Mouse (Mus musculus) left cerebral cortex, adult 11 months (tissue): ENCODE measurements around the gene Stpg1.
A peak's percentile ranks its signal among the peaks of the same experiment; 100 is the strongest.

Experiments
- DNase-seq: peaks from one replicate; pipeline ENCODE4 v3.0.0; 2022; ENCODE audit warnings: low spot score

Gene Stpg1

DNA sequence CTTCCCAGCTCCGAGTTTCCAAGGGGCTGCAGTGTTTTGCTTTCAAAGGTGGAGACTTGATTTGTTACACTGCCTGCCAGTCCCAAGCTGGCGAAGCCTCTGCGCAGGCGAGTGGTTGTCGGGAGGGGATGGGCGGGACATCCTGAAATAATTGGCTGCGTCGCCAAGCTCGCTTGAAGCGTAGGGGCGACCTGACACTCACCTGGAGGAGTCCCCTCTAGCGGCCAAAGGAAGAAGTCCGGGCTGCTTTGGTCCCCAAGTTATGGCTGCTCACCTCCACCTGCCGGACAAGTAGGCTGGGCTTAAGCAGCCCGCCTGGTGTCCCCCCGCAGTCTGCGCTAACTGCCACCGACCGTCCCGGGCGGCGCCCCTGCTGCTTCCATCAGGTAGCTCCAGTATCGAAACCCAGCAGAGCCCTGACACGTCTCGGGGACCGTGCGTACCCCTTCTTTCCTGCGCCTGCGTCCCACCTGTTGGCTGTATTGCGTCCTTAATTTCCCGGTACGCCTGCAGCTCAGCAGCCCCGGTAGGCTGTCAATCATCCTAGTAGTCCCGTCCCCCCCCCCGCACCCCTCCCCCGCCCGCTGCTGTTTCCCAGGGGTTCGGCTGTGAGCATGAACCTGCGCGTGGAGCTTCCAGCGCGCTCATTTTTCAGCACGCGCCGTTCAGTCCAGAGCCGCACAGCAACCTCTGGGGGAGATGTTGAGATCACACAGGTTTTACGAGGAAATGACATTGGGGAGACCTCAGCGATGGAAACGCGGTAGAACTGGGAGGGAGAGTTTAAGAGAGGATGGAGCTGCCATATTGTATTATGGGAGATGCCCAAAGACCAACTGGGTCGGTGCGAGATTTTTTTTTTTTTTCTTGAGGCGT lies at the start of gene Stpg1, which contains the start of gene Nipal3:
Stpg1 (plus strand) TSS at position 270 of the 876 bp plus-strand sequence.
Nipal3 (minus strand) TSS at position 518 of the 876 bp plus-strand sequence.
- peak; percentile 83 for DNase-seq

DNA sequence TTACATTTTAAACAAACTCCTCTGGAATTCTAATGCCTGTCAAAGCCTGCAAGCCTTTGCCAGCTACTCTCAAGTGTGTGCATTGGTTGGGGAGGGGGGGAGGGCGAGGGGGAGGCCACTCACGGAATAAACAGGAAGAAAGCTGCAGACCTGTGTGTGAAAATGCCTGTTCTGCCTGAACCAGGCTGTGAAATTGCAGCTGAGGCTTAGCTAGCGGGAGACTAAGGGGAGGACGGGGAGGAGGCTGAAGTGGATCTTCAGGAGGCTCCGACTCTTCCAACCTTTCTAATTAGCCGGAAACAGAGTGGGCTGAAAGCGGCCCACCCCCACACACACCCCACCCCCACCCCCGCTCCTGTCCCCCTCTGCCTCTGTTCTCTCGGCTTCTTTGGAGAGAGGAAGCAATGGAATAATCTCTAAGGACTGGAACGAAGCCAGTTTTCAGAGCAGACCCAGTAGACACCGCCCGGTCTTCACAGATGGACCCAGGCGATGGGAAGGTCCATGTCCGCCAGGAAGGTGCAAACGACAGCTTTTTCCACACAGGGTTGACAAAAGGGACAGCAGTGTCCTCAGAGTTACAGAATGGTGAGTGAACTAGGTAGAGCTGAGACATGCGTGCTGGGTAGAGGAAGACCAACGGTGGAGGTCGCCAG lies 43.1 kb upstream of the Stpg1 start:
- DNase-seq, result no peak

DNA sequence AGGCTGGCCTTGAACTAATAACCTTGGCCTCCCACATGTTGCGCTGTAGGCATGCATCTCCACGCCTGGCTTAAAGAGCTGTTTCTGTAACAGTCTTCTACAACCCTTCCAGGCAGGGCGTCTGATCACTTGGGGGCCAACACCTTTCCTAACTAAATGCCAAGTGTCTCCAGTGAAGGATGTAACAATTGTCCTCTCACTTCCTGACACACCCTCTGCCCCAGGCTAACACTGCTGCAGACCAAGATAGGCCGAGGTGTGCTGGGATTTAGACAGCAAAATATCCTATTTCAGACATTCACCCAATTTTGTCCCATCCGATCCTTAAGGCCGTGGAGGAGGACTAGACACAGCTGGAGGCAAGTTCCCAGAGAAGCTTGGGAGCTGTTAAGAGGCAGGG lies 41.4 kb upstream of the Stpg1 start:
- DNase-seq, result no peak

DNA sequence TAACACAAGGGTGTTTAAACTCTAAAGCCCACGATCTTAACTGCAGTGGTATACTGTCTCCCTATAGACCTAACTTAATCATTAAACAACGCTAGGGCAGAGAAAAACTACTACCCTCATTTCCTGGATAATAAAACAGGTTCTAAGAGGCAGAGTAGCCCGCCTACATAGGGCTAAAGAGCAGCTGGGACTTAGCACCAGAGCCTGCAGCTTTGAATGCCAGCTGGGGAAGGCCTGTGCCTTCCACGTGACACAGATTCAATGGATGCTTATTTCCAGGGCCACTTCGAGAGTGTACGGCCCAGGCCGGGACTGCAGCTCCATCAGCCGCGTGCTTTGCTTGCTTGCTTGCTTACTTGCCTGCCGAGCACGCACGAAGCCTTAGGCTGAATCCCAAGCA lies 41.0 kb upstream of the Stpg1 start:
- no peak for DNase-seq

DNA sequence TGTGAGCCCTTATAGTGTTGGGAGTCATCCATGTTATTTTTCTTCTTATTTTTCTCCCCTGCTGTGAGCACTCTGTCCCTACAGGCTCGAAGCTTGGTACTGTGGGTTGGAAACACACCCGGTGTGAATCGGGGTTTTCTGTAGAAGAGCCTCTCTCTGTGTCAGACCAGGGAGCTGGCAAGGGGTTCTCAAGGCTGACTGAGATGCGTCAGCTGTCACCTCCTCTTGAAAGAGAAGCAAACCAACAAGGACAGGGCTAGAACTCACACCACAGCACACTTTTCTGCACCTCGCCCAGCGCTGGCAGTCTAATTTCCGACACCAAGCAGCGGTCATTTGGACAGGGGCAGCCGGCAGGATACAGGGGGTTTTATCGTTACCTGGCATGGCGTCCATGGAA lies 31.2 kb upstream of the Stpg1 start:
- DNase-seq, result no peak

DNA sequence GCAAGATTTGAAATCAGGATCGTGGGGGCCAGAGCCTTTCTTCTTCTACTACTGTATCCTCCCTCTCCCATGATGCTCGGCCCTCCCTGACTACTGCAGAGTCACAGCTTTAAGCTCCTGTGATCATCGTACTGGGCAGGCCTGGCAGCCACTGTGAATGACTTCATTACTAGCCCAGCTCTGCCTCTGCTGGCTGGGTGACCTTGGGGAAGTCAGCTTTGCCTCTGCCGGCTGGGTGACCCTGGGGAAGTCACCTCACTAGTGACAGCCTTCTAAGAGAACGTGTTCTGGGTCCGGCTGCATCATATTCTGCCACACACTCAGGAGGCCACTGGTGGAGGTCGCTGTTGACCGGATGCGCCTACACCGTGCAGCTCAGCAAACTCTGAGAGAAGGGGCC lies 16.7 kb upstream of the Stpg1 start:
- no peak for DNase-seq

DNA sequence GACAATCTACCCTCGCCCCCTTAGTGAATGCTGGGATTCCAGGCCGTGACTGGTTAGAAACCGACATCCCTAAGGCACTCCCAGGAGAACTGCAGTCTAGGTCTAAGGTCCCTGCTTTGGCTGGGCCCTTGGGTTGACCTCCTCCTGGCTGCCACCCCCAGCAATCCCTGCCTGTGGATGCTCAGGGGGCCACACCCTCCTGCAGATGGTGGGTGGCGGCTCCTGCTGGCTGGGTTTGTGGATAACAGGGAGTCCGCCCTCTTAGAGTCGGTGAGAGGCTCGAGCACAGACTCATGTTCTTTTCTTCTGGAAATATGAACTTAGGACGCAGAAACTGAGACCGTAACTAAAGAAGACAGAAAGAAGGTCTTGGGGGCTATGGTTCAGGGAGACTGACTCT lies 14.2 kb upstream of the Stpg1 start:
- DNase-seq, result no peak

DNA sequence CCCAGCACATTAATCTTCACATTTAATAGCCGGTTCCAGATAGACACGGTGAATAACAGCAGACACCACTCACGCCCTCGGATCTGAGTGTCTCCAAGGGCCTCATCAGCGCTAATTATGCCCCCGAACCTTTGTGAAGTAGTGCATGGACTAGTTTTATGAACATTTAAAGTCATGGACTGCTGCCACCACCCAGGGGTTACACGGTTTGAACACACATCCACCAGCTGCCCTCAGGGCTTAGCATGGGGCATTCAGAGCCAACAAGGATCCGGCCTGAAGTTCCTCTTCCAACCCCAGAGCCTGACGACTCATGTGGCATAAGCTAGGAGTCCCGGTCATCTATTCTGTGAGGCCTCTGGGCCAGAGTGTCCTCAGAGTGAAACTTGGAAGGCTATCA lies 9.5 kb upstream of the Stpg1 start:
- no peak for DNase-seq

DNA sequence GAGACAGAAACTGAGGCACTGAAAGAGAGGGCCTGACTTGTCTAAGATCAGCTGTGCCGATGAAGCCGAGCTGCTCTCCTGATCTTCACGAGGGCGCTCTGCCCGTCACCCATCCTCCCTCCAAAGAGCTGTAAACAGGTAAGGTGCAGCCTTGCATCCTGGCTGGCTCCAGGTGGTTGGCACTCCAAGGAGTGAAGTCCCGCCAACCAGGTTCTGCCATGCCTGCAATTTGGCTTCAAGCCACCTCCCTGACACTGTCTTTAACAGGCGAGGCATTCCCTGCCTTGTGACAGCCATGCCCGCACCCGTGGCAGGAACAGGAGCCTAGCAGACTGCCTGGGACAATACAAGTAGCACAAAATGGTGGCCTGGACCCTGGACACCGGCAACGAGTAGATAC lies 8.2 kb upstream of the Stpg1 start:
- DNase-seq, result no peak

DNA sequence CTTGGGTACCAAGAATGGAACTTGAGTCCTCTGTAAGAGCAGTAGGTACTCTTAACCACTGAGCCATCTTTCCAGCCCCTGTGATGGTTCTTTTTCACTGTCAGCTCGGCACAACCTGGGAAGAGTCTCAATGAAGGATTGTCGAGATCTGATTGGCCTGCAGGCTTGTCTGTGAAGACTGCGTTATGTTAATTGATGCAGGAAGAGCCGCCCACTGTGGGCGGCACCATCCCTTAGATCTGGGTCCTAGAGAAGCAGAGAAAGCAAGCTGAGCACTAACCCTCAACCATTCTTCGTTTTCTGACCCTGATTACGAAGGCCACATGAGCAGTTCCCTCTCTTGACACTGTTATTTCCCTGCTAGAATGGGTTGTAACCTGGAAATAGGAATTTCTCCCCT lies 5.3 kb upstream of the Stpg1 start:
- no peak for DNase-seq

DNA sequence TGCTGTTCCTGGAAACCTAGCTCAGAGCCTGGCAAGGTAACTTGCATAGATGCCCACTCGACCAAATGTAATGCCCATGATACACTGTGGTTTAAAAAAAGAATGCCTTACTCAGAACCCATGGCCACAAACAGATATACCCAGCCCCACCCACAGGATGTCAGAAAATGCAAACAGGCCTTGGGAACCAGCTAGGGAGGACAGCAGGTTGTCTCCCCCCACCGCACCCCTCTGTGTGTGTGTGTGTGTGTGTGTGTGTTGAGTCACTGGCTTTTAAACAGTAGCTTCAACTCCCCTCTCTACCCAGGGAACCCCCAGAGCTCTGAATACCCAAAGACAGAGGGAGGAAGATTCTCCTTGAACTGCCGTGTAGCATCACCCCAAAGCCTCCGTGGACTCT lies 1.3 kb upstream of the Stpg1 start:
- no peak for DNase-seq

DNA sequence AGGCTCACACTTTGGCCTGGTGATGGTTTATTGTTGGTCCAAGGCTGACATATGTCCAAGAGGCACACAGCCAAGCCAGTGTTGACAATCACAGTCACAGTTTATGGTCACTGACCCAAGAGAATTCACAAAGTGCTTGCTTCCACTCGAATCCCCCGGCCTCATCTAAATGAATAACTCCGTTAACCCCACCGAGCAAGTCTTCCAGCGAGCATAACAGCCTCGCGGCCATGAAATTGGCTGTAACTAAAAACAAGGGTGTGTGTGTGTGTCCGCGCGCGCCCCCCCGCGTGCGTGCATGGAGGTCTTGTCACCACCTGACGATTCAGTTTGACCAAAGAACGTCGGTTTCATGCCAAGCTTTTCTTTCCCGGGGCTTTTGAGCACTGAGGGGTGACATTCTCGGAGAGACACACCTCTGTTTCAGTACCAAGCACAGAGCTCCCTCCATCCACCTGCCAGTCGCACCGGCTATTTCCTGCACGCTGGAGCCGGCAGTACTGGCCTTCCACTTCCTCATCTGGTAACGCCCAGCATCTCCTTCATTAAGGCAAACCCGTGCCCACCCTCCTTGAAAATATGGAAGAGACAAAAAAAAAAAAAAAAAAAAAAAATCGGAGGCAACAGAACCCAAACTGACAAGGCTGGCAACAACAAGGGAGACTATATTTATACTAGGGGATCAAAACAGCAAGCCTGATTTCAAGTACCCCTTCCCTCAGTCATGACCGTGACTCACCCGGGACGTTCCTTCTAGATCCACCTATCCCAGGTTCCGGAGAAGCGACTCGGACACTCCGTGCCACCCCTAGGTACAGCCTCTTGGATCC lies 684 bp upstream of the Stpg1 start:
- DNase-seq, result no peak

DNA sequence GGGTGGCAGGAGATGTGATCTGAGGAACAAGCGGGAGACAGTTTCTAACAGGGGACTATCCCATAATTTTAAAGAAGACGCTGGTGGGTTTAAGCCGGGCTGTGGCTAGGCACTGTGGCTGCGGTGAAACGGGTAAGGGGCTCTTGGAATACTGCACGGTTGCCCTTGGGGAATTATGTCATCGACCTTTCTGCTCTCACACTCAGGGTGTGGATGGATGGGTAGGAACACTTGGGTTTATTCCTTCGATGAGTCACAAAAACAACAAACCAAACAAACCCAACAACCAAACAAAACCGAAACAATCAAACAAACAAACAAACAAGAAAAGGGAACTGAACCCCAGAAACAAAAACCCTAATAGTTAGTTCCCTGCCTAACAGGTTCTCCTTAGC lies 804 bp downstream of the Stpg1 start:
- no peak for DNase-seq

DNA sequence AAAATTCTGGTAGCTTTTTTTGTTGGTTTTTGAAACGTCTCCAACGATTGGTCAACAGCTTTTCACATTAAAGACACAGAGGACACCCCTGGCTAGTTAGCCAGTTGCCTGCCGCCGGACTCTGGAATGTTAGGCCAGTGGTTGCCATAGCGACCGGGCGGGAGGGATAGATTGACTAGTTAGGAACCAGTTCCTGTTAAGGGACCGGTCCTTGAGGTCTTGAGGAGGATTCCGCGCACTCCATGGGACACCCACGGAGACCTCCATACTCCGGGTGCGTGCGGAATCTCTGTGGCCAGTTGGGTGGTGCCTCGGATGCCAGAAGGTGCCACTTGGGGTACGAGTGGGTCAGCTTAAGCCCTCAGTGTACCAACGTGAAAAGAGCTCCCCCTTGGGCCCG lies 1.2 kb downstream of the Stpg1 start:
- no peak for DNase-seq

DNA sequence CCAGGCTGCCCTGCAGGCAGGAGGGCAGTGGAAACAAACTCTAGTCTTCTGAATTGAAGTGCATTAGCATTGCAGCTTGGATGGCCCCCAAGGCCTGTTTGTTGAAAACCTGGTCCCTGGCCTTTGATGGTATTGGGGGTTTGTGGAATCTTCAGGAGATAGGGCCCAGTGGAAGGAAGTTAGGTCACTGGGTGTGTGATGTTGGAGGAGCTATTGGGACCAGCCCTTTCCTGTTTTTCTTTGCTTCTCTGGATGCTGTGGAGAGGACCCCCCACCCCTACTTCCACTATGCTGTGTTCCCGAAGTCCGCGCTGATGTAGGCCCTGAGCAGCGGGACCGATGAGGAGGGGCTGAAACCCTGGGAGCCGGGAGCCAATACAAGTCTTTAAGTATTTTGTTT lies 3.5 kb downstream of the Stpg1 start:
- no peak for DNase-seq

DNA sequence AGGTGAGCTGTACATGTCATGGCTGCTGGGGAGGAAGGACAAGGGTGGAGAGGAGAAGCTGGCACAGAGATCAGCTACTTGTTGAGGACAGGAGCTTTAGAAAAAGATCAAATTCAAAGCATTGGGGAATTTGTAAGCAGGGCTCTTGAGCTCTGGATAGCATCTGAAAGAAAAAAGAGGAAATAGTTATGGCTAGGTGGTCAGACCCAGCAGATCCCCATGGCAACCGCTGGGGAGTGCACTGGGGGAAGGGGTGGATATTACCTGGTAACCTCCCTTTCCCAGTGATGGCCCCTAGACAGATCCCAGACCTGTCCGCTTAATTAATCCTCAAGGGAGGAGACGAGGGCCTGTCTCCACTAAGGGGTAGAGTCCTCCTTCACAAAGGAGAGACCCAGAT lies 5.2 kb downstream of the Stpg1 start:
- no peak for DNase-seq

DNA sequence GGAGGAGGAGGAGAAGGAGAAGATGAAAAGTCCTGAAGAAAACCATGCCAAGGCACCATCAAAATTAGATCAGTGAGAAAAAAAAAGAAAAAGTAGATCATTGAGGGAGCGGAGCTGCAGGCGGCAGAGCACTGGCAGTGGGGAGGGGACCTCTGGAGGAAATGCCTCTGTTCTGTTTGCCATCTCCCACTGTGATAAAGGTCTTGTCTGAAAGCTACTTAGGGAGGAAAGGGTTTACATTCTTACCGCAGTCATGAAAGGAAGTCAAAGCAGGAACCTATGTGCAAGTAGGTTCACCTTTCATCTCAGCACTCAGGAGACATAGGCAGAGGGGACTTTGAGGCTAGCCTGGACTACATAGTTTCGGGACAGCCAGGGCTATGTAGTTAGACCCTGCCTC lies 7.0 kb downstream of the Stpg1 start:
- DNase-seq, result no peak

DNA sequence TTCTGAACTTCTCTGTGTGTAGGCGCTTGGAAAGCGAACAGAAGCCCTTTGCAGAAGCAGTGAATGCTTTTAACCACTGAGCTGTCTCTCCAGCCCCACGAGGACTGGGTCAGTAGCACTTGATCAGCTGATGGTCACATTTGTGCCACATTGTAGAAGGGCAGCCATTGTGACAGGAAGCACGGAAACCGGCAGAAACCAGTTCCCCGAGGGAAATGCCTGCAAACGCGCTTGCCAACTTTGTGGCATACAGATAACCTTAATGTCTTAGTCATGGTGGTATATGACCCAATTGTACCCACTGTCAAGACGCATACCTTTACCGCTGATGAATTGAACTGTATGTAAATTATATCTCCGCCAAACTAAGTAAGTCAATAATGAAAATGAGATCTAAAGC lies 11.2 kb downstream of the Stpg1 start:
- DNase-seq, result no peak

DNA sequence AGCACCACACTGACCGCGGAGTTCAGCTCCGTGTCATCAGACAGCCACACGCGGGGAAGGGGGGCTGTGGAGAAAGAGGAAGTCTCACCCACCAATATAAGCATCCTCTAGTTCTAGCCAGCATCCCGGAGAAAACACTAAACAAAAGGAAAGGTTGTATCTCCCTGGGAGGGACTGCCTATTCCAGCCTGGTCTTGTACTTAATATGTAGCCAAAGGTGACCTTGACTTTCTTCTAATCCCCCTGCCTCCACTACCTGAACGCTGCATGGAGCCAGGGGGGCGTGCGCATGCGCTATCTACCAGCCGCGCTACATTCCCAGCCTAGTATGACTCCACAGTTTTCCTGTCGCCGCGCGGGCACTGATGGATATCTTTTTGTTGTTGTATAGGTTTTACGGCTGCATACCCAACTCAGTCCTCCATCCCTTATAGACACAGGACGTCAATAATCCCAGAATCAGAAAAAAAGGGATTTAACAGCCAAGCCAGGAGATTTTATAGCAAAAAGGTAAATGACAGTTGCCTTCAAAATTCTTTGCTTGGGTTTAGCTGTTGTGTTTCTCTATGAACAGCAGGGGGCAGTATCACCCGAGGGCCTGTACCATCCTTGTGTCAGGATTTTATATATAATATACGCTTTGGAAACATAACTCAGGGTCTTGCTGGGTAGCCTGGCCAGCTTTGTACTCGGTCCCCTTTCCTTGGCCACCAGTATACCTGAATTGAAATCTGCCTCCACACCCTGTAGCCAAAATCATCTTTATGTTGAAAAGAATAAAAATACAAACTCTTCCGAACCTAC lies 13.2 kb downstream of the Stpg1 start:
- DNase-seq, result no peak

DNA sequence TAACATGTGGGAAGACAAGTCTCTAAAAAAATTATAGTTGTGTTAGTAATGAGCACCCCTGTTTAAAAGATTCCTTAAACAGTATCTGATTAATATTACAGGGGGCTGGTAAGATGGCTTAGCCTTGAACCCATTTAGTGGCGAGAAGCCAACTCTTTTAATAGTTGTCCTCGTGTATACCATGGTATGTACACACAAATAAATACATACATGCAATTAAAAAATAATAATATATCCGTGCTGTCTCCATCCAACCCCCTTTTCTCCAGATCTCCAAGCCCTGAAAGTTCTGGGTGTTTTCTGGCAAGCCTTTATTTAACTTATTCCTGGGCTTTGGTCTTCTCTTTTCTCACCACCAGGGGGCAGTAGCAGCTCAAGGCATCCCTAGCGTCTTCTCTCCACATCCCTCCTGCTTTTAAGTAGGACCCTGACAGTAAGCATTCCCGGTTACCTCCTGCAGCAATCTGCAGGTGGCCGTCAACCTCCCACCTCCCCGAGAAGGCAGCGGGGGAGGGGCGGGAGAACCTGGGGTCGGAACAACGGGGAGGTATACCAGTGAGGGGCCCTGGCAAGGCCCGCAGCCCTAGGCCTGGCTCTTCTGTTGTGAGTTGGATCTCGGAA lies 13.9 kb downstream of the Stpg1 start:
- DNase-seq, result no peak

DNA sequence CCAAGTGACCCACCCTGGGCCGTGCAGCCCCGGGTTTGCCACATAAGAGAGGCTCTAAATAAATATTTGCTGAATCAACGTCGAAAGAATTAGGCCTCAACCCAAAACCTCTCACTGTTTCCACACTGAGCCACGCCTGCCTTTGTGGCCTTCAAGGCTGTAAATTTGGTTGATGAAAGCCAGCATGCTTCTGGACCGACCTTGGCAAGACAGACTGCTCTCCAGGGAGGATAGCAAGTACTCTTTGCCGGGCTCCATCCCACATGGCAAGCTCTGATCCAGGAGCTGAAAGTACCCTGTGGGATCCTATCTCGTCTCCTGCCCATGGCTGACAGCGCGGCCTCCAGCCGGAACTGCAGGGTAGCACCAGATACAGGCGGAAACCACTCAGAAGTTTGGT lies 14.9 kb downstream of the Stpg1 start:
- DNase-seq, result no peak

DNA sequence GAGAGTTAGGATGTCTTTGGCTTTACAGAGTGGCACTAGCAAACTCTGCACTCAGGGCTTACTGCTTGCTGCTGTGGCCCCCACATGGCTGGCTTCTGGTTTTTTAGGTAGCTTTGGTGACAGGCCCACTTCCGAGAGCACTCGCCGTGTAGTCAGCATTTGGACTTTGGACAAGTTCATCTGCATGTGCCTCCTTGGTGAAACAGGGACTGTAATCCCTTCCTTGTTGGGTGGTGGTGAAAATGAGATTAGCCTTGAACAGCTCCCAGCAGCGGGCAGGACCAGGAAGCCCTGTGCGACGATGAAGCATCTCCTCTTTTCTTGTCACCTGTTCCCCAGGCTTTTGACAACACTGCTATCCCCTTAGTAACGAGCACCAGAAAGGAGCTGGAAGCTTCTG lies 19.3 kb downstream of the Stpg1 start:
- no peak for DNase-seq
